Mouse (Mus musculus) testis, adult 2 months (tissue): ENCODE measurements around the gene Comp. TPM values are rescaled to one million over a fixed set of nuclear protein-coding genes. Genes with fewer than 3 reads are reported as not detected.

Experiments
- H3K27ac ChIP-seq: fragments of 200-500 bp; 2 replicates; pipeline ENCODE4 v1.5.1; 2012; ENCODE audit warnings: low read depth, low read length; ENCODE audit not compliant: control insufficient read depth, insufficient read depth
- H3K27me3 ChIP-seq: fragments of 200-500 bp; 2 replicates; pipeline ENCODE4 v1.6.1; 2012; ENCODE audit warnings: mild to moderate bottlenecking, low read length, moderate library complexity; ENCODE audit not compliant: control insufficient read depth, insufficient read depth
- H3K36me3 ChIP-seq: fragments of 200-500 bp; 2 replicates; pipeline ENCODE4 v1.6.1; 2012; ENCODE audit warnings: mild to moderate bottlenecking, low read length; ENCODE audit not compliant: control insufficient read depth, insufficient read depth
- H3K4me1 ChIP-seq: fragments of 200-500 bp; 2 replicates; pipeline ENCODE4 v1.6.1; 2012; ENCODE audit warnings: low read length; ENCODE audit not compliant: control insufficient read depth, insufficient read depth
- H3K4me3 ChIP-seq: fragments of 200-500 bp; 2 replicates; pipeline ENCODE4 v1.5.1; 2012; ENCODE audit warnings: low read depth, mild to moderate bottlenecking, low read length, moderate library complexity, mixed read lengths; ENCODE audit not compliant: control insufficient read depth
- CTCF ChIP-seq: fragments of 200-500 bp; IDR thresholded peaks from 2 replicates; pipeline ENCODE4 v1.5.1; 2012; ENCODE audit warnings: low read depth, mild to moderate bottlenecking, inconsistent platforms, low read length, moderate library complexity; ENCODE audit not compliant: control insufficient read depth, insufficient read depth, insufficient replicate concordance
- POLR2A ChIP-seq: fragments of 200-500 bp; IDR thresholded peaks from 2 replicates; pipeline ENCODE4 v1.6.1; 2012; ENCODE audit warnings: low read depth, mild to moderate bottlenecking, inconsistent platforms, low read length, moderate library complexity; ENCODE audit not compliant: control insufficient read depth
- polyA plus RNA-seq: library from polyadenylated mRNA; depleted of rRNA; stranded (reverse); fragments of >200 nt; gene quantifications from 2 replicates; pipeline ENCODE4 v1.2.3, GENCODE M21; 2012

Gene Comp
- polyA plus RNA-seq, 1 experiment: 409 TPM

DNA sequence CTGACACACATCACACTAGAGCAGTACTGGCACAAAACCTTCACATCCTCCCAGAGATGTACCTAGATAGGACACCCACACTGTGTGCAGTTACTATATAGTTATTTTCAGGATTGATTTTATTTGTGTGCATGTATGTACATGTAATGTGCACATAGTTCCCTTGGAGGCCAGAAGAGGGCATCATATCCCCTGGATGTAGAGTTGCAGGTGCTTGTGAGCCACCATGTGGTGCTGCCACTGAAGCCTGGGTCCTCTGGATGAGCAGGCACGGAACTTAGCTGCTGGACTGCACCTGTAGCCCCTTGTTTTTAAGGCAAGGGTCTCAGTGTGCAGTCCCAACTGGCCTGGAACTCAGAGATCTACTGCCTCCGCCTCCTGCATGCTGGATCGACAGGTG lies 30.9 kb downstream of the Comp start:
- Histone ChIP-seq H3K4me3 (no peak overlapping the region), H3K4me1 (peaks cover 3% of the 10 kb centered on the region; the same call in 1 of the 2 replicates), H3K36me3 (no peaks in the 10 kb centered on the region), H3K27me3 (no peaks in the 10 kb centered on the region), H3K27ac (no peak overlapping the region)
- TF ChIP-seq CTCF (no peak), POLR2A (no peak)

DNA sequence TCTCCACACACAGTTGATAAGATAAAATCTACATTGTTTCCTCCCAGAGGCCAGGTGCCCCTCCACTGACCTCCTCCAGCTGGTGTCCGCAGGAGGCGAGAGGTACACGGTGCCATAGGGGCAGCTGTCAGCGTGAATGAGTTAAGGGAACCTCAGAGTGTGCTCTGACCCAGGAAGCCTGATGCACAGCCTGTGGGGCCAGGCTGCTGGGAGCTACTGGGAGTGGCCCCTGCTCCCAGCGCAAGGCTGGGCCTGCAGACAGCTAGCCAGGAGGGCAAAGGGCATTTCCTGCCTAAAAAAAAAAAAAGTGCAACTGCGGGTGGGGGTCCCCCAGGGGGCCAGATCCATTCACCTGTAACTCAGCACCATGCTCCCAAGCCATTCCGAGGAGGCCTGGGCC lies 31.8 kb downstream of the Comp start:
- Histone ChIP-seq H3K27ac (no peak overlapping the region), H3K4me3 (no peak overlapping the region), H3K27me3 (no peaks in the 10 kb centered on the region), H3K36me3 (no peaks in the 10 kb centered on the region), H3K4me1 (peaks cover 3% of the 10 kb centered on the region; the same call in 1 of the 2 replicates)
- TF ChIP-seq CTCF: no peak
- no peak for TF ChIP-seq POLR2A

DNA sequence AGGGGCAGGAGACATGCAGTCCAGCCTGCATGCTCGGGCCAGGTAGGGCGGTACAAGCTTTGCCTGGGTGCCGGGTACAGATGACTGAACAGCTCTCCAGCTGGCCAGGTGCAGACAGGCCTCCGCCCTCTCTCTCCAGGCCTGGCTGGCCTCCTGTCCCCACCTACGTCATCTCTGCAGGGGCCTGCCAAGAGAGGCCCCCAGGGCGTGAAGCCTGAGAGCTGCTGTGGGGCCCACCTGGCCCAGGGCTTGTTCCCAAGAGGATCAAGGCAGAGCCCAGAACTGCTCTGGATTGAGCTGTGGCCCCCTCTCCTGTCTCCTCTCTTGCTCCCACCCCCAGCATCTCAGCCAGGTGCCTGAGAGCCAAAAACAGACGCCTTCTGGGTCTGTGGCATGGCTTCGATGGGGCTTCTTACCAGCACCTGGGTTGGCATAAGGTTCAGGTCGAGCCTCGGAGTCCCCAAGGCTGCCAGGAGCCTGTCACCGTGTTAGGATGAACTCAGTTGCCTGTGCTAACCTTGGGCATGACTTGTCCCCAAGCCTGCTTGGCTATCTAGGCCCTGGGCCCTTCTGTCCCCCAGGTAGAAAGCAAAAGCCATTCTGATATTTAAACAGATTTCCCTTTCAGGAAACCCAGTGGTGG lies 33.2 kb downstream of the Comp start:
- Histone ChIP-seq H3K4me3 (no peak overlapping the region), H3K27ac (no peak overlapping the region), H3K4me1 (peaks cover 3% of the 10 kb centered on the region; the same call in 1 of the 2 replicates), H3K36me3 (no peaks in the 10 kb centered on the region), H3K27me3 (no peaks in the 10 kb centered on the region)
- TF ChIP-seq CTCF (no peak), POLR2A (no peak)

DNA sequence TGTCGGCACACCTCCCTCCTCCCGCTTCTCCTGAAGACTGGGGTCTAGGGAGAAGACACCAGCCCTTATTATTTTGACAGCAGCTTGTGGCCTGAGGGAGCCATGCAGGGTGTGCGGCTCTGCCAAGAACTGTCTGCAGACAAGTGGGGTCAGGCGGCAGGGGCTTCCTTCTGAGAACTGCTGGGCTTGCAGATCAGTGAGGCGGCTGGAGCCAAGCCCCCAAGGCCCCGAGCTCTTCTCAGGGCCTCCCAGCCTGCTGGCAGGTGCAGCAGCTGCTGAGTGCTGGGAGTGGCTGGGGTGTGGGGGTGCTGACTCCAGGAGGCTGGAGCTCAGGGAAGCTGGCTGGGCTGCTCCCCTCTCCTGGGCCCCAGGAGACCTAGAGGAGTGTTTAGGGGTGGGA lies 34.9 kb downstream of the Comp start:
- no peaks in the 10 kb centered on the region for H3K36me3 ChIP-seq
- no peaks in the 10 kb centered on the region for H3K27me3 ChIP-seq
- H3K4me3 ChIP-seq: no peak overlapping the region
- H3K4me1 ChIP-seq: peaks cover 3% of the 10 kb centered on the region; the same call in 1 of the 2 replicates
- TF ChIP-seq POLR2A (no peak), CTCF (no peak)
- no peak overlapping the region for H3K27ac ChIP-seq

DNA sequence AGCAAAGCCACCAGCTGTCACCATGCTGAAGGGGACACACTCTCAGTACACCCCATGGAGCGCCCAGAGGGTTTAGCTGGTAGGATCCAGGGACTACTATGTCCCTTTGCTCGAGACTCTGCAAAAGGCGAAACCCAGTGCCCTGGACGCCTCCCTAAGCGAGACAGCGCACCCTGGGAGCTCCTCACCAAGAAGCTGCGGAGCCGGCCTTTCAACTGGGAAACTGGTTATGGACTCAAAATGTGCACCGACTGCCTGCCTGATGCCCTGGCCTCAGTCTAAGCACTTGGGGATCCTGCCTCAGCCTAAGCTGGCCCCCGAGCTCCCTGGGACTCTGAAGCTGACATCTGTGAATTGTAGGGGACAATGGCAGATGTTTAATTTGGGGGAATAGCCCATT lies 35.7 kb downstream of the Comp start:
- Histone ChIP-seq H3K27me3 (no peaks in the 10 kb centered on the region), H3K4me3 (no peak overlapping the region), H3K4me1 (peaks cover 3% of the 10 kb centered on the region; the same call in 1 of the 2 replicates), H3K36me3 (no peaks in the 10 kb centered on the region), H3K27ac (no peak overlapping the region)
- no peak for TF ChIP-seq CTCF
- TF ChIP-seq POLR2A: no peak

DNA sequence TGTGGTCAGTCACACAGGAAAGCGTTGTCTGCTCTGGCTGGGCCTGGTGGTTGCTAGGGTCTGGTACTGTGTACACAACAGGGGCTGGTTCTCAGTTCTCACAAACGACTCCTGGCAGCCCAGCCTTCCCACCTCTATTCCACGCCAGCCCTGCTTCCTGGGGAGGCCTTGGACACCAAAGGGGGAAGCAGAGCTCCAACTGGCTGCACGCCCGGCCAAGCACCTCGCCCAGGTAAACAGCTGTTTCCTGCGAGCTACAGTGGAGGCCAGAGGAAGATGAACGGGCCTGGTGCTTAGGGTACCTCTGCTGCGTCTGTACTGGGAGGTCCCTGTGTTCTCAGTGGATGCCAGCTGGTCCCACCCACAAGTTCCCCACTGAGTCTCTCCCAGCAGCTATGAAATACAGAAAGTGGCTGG lies 36.1 kb downstream of the Comp start:
- TF ChIP-seq CTCF (no peak), POLR2A (no peak)
- H3K27ac ChIP-seq: no peak overlapping the region
- no peaks in the 10 kb centered on the region for H3K27me3 ChIP-seq
- H3K36me3 ChIP-seq: no peaks in the 10 kb centered on the region
- H3K4me1 ChIP-seq: peaks cover 3% of the 10 kb centered on the region; the same call in 1 of the 2 replicates
- no peak overlapping the region for H3K4me3 ChIP-seq

DNA sequence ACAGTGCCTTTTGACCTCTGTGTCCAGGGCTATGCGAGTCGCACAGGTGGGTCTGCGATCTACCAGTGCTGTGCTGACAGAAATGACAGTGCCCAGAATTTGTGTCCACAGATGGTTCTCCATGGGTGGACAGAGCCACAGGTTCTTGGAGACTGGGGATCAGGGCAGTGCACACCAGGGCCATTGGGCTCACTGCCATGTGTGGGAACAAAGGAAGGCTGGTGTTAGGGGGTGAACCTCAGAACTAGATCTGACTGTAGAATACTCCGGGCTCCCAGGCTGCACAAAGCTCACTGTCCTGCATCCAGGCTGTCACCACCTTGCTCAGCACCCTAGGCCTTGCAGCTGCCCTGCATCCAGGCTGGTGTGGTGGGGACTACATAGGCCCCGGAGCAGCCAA lies 36.9 kb downstream of the Comp start:
- no peaks in the 10 kb centered on the region for H3K36me3 ChIP-seq
- H3K4me3 ChIP-seq: no peak overlapping the region
- peaks cover 3% of the 10 kb centered on the region; the same call in 1 of the 2 replicates for H3K4me1 ChIP-seq
- H3K27ac ChIP-seq: no peak overlapping the region
- H3K27me3 ChIP-seq: no peaks in the 10 kb centered on the region
- TF ChIP-seq POLR2A (no peak), CTCF (no peak)

DNA sequence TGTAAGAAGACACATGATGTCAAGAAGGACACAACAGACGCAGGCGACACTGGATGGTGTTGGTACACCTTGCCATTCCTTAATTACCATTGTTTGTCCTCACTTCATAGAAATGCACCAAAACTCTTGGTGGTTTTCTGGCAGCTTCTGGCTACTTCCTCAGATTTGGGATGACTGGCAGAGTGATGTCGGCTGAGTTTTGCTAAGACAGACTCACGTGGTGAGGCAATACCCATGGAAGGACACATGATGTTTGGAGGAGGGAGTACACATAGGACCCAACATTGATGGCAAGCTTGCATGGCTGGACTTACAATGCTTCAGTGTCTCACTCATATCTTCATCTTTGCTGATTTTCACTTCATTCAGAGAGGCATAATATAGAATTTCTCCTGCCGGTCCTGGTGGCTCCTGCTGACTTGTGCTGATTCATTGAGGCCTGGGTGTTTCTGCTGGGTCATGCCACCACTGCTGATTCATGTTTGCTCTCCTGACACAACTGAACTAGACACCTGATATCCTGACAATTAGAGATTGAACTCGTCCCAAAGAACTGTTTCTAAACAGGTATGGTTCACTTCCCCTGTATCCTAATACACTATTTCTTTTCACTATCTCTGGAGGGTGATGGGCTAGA lies 41.1 kb downstream of the Comp start:
- Histone ChIP-seq H3K4me3 (no peak overlapping the region), H3K36me3 (no peaks in the 10 kb centered on the region), H3K27me3 (no peaks in the 10 kb centered on the region), H3K4me1 (peaks cover 9% of the 10 kb centered on the region), H3K27ac (no peak overlapping the region)
- TF ChIP-seq CTCF: no peak
- TF ChIP-seq POLR2A: no peak
